Mouse (Mus musculus): ENCODE results near the gene Srgap3.

GRCm38 (mm10) chr6:112717168-112717567, 229.9 kb downstream of the Srgap3 start:
- TF ChIP-seq TAL1 (IDR thresholded peaks at IDR 0.05; ENCODE audit: low read length) (no peak), GATA1 (IDR thresholded peaks at IDR 0.05; ENCODE audit: low read length) (no peak)

All from erythroblast, embryonic 14.5 days (primary cell).